Comparison of ENCODE assay signal across 24 mouse cellular contexts in the genomic region with DNA sequence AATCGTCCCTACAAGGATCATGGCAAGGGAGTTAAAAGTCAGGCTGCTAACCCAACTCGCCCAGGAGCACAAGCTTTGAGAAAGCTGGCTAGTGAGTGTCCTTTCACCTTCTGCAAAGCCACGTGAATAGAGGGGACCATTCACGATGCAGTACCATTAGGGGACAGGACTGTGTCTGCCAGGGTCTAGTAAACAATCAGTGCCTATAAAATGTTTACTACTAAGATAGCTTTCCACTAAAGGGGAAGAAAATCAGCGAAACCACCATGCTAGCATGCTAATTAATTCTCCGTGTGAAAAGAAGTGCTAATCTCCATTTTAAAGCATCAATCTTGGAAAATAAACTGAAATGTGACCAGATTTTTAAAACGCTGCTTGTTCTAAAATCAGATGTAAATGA. TPM values are rescaled to one million over a fixed set of nuclear protein-coding genes. Genes with fewer than 3 reads are reported as not detected.
DNase-seq lines count a peak whose midpoint lies in the region; ATAC-seq lines count a peak whose summit lies in the region.
"Had no signal": no experiment of that assay in that cellular context is flagged by ENCODE, and none has a peak within 500 bp of the region (broad histone marks: within the 10 kb centered on the region; RNA-seq: fewer than 3 reads in every experiment).

No protein-coding gene starts in this region.

- no peaks in the 10 kb centered on the region for H3K27me3 ChIP-seq in forebrain, embryonic 13.5 days
- no peaks in the 10 kb centered on the region for H3K27me3 ChIP-seq in forebrain, embryonic 10.5 days (ENCODE audit: poor library complexity, severe bottlenecking)
- H3K27me3 ChIP-seq in midbrain, embryonic 11.5 days (ENCODE audit: control insufficient read depth, insufficient read depth, low read length), result no peaks in the 10 kb centered on the region
- no peaks in the 10 kb centered on the region for H3K27me3 ChIP-seq in midbrain, embryonic 10.5 days (ENCODE audit: low read depth, poor library complexity, severe bottlenecking)
- no peaks in the 10 kb centered on the region for H3K27me3 ChIP-seq in forebrain, embryonic 15.5 days
- H3K27me3 ChIP-seq in midbrain, embryonic 14.5 days (ENCODE audit: control insufficient read depth, insufficient read depth, low read length), result no peaks in the 10 kb centered on the region
- H3K27me3 ChIP-seq: embryonic facial prominence, embryonic 15.5 days; heart, embryonic 12.5 days; limb, embryonic 12.5 days had no signal

- H3K27ac ChIP-seq in forebrain, embryonic 13.5 days, result peak overlapping the region; percentile 40
- no peak overlapping the region for H3K27ac ChIP-seq in forebrain, embryonic 10.5 days
- no peak overlapping the region for H3K27ac ChIP-seq in midbrain, embryonic 11.5 days (ENCODE audit: low read depth, low read length)
- H3K27ac ChIP-seq in midbrain, embryonic 10.5 days (replicated peaks), result no peak overlapping the region
- H3K27ac ChIP-seq in forebrain, embryonic 15.5 days (replicated peaks), result peak overlapping the region; percentile 81
- H3K27ac ChIP-seq in midbrain, embryonic 14.5 days (replicated peaks; ENCODE audit: low read depth, low read length), result 0 out of 2 replicates have a peak overlapping the region, but pooled peaks have one; percentile 20
- H3K27ac ChIP-seq: embryonic facial prominence, embryonic 15.5 days; kidney, postnatal 0 days; limb, embryonic 12.5 days; macrophage had no signal

- intact Hi-C loops in heart, postnatal 36 days (cut with DNase I), result no loop called here

- no peaks in the 10 kb centered on the region for H3K9me3 ChIP-seq in forebrain, embryonic 13.5 days (replicated peaks)
- H3K9me3 ChIP-seq in forebrain, embryonic 10.5 days, result no peaks in the 10 kb centered on the region
- no peaks in the 10 kb centered on the region for H3K9me3 ChIP-seq in midbrain, embryonic 11.5 days (ENCODE audit: control insufficient read depth, low read length)
- H3K9me3 ChIP-seq in midbrain, embryonic 10.5 days (replicated peaks), result no peaks in the 10 kb centered on the region
- H3K9me3 ChIP-seq in forebrain, embryonic 15.5 days, result no peaks in the 10 kb centered on the region
- H3K9me3 ChIP-seq in midbrain, embryonic 14.5 days (ENCODE audit: control insufficient read depth, low read length), result no peaks in the 10 kb centered on the region
- H3K9me3 ChIP-seq: embryonic facial prominence, embryonic 15.5 days; heart, embryonic 12.5 days; limb, embryonic 12.5 days had no signal

- 23% methylated on average over 7 of the region's 7 CpGs for WGBS in forebrain, embryonic 13.5 days
- WGBS in forebrain, embryonic 10.5 days, result 60% methylated on average over 7 of the region's 7 CpGs
- 41% methylated on average over 7 of the region's 7 CpGs for WGBS in midbrain, embryonic 11.5 days
- WGBS in midbrain, embryonic 10.5 days, result 55% methylated on average over 7 of the region's 7 CpGs
- WGBS in forebrain, embryonic 15.5 days, result 9% methylated on average over 7 of the region's 7 CpGs
- WGBS in midbrain, embryonic 14.5 days, result 37% methylated on average over 7 of the region's 7 CpGs

- H3K4me1 ChIP-seq in forebrain, embryonic 13.5 days, result peaks cover 17% of the 10 kb centered on the region
- peaks cover 4% of the 10 kb centered on the region; the same call in 1 of the 2 replicates for H3K4me1 ChIP-seq in forebrain, embryonic 10.5 days
- peaks cover 5% of the 10 kb centered on the region for H3K4me1 ChIP-seq in midbrain, embryonic 11.5 days (ENCODE audit: control insufficient read depth, insufficient read depth, low read length)
- peaks cover 6% of the 10 kb centered on the region for H3K4me1 ChIP-seq in midbrain, embryonic 10.5 days
- peaks cover 18% of the 10 kb centered on the region for H3K4me1 ChIP-seq in forebrain, embryonic 15.5 days
- peaks cover 7% of the 10 kb centered on the region for H3K4me1 ChIP-seq in midbrain, embryonic 14.5 days (ENCODE audit: control insufficient read depth, insufficient read depth, low read length)
- H3K4me1 ChIP-seq: embryonic facial prominence, embryonic 15.5 days had no signal

- ATAC-seq in forebrain, embryonic 13.5 days, result peak; percentile 80
- ATAC-seq in midbrain, embryonic 11.5 days (ENCODE audit: low FRiP score), result peak; percentile 77
- ATAC-seq in forebrain, embryonic 15.5 days (replicated peaks), result peak; percentile 62
- ATAC-seq in midbrain, embryonic 14.5 days (ENCODE audit: low FRiP score, low TSS enrichment), result no peak
- ATAC-seq: liver, postnatal 0 days; lung, postnatal 0 days had no signal

- H3K4me3 ChIP-seq in forebrain, embryonic 13.5 days, result no peak overlapping the region
- no peak overlapping the region for H3K4me3 ChIP-seq in forebrain, embryonic 10.5 days
- H3K4me3 ChIP-seq in midbrain, embryonic 11.5 days (ENCODE audit: low read depth, low read length), result no peak overlapping the region
- H3K4me3 ChIP-seq in midbrain, embryonic 10.5 days, result no peak overlapping the region
- no peak overlapping the region for H3K4me3 ChIP-seq in forebrain, embryonic 15.5 days
- H3K4me3 ChIP-seq in midbrain, embryonic 14.5 days (replicated peaks; ENCODE audit: low read depth, low read length), result no peak overlapping the region
- H3K4me3 ChIP-seq: embryonic facial prominence, embryonic 15.5 days; heart, embryonic 12.5 days; limb, embryonic 12.5 days had no signal

- peak overlapping the region; percentile 19 for H3K4me2 ChIP-seq in forebrain, embryonic 13.5 days
- no peak overlapping the region for H3K4me2 ChIP-seq in midbrain, embryonic 11.5 days
- no peak overlapping the region for H3K4me2 ChIP-seq in forebrain, embryonic 15.5 days (replicated peaks)
- no peak overlapping the region for H3K4me2 ChIP-seq in midbrain, embryonic 14.5 days (ENCODE audit: low read length)
- H3K4me2 ChIP-seq: embryonic facial prominence, embryonic 15.5 days; heart, embryonic 12.5 days; limb, embryonic 12.5 days; liver, embryonic 11.5 days had no signal

- no peaks in the 10 kb centered on the region for H3K36me3 ChIP-seq in forebrain, embryonic 13.5 days (ENCODE audit: poor library complexity, severe bottlenecking)
- no peaks in the 10 kb centered on the region for H3K36me3 ChIP-seq in forebrain, embryonic 10.5 days (replicated peaks)
- H3K36me3 ChIP-seq in midbrain, embryonic 11.5 days (ENCODE audit: control insufficient read depth, insufficient read depth, low read length), result no peaks in the 10 kb centered on the region
- H3K36me3 ChIP-seq in midbrain, embryonic 10.5 days, result no peaks in the 10 kb centered on the region
- H3K36me3 ChIP-seq in forebrain, embryonic 15.5 days, result no peaks in the 10 kb centered on the region
- no peaks in the 10 kb centered on the region for H3K36me3 ChIP-seq in midbrain, embryonic 14.5 days (ENCODE audit: control insufficient read depth, insufficient read depth, low read length)
- H3K36me3 ChIP-seq: embryonic facial prominence, embryonic 15.5 days; heart, embryonic 12.5 days; limb, embryonic 12.5 days had no signal

- no peak for DNase-seq in forebrain, embryonic 10.5 days (ENCODE audit: extremely low spot score, low spot score)
- DNase-seq in midbrain, embryonic 11.5 days (ENCODE audit: low spot score, missing footprints), result no peak
- no peak for DNase-seq in midbrain, embryonic 10.5 days (ENCODE audit: low spot score)
- no peak for DNase-seq in midbrain, embryonic 14.5 days
- DNase-seq in heart, postnatal 36 days, result no peak
- DNase-seq in adrenal gland, postnatal 10 days, result no peak
- DNase-seq: adrenal gland, postnatal 14 days; cerebellum, adult 9-10 months; gastrocnemius, postnatal 25 days; heart, adult 18-20 months; heart, postnatal 14 days; kidney, adult 2 months; liver, postnatal 0 days; retina, postnatal 1 day; thymus, postnatal 14 days had no signal

- no peak overlapping the region for H3K9ac ChIP-seq in forebrain, embryonic 13.5 days
- H3K9ac ChIP-seq in midbrain, embryonic 11.5 days (ENCODE audit: low read length), result no peak overlapping the region
- H3K9ac ChIP-seq in forebrain, embryonic 15.5 days (replicated peaks), result no peak overlapping the region
- H3K9ac ChIP-seq in midbrain, embryonic 14.5 days (replicated peaks; ENCODE audit: low read length), result no peak overlapping the region
- H3K9ac ChIP-seq: embryonic facial prominence, embryonic 15.5 days; heart, embryonic 12.5 days; limb, embryonic 12.5 days; liver, postnatal 0 days had no signal

RNA-seq across cellular contexts. Expression of a gene that starts 50.7 kb away (rescaled TPM):
- 174 and 219 TPM in 2 replicates for polyA plus RNA-seq in forebrain, embryonic 13.5 days (2015; fragmentation: Nextera tagmentation; extraction: Ambion mirVana)
- polyA plus RNA-seq in forebrain, embryonic 10.5 days (2016; fragmentation: Nextera tagmentation; extraction: Ambion mirVana), result 207 and 212 TPM in 2 replicates
- polyA plus RNA-seq in midbrain, embryonic 11.5 days (2014; fragmentation: Nextera tagmentation; extraction: Ambion mirVana), result 229 and 231 TPM in 2 replicates
- polyA plus RNA-seq in midbrain, embryonic 10.5 days (2016; fragmentation: Nextera tagmentation; extraction: Ambion mirVana), result 160 and 190 TPM in 2 replicates
- 134 and 152 TPM in 2 replicates for polyA plus RNA-seq in forebrain, embryonic 15.5 days (2015; fragmentation: Nextera tagmentation; extraction: Ambion mirVana)
- polyA plus RNA-seq in midbrain, embryonic 14.5 days (2014; fragmentation: Nextera tagmentation; extraction: Ambion mirVana), result 160 TPM in 2 replicates
- total RNA-seq in heart, postnatal 36 days (2021), result 100 to 1,000 TPM; 179 to 188 TPM
- total RNA-seq in adrenal gland, postnatal 10 days (2021), result 100 to 1,000 TPM; 467 to 483 TPM

Comparison
In these comparisons a context has a peak if more than half of its experiments do, and no peak if none do; other contexts are left out.
1. H3K27ac ChIP-seq: peak in forebrain, embryonic 13.5 days (single experiment), forebrain, embryonic 15.5 days (single experiment) and midbrain, embryonic 14.5 days (single experiment); none in forebrain, embryonic 10.5 days (single experiment), midbrain, embryonic 11.5 days (single experiment) and midbrain, embryonic 10.5 days (single experiment).